Mouse (Mus musculus) urinary bladder, adult 2 months (tissue): ENCODE data around the gene Orc3. TPM values are rescaled to one million over a fixed set of nuclear protein-coding genes. Genes with fewer than 3 reads are reported as not detected.

Experiments
- polyA plus RNA-seq: library from polyadenylated mRNA; depleted of rRNA; stranded (reverse); fragments of >200 nt; gene quantifications from 2 replicates; pipeline ENCODE4 v1.2.3, GENCODE M21; 2012; rRNA removed

Orc3 gene
- polyA plus RNA-seq, 1 experiment: 35.3 TPM

Other genes starting within 250 kb of the Orc3 start
- gene Akirin2, start 64.0 kb downstream of the Orc3 start, polyA plus RNA-seq: 50.6 and 55.6 TPM in 2 replicates
- gene Rars2, start within 50 bp of the Orc3 start, polyA plus RNA-seq: 27.7 and 34.6 TPM in 2 replicates
- gene Slc35a1, start 72.5 kb upstream of the Orc3 start, polyA plus RNA-seq: 28.1 and 32.5 TPM in 2 replicates
- gene Cfap206, start 115.3 kb upstream of the Orc3 start, polyA plus RNA-seq: 0.62 and 1.2 TPM in 2 replicates
- gene Gm136, start 141.3 kb upstream of the Orc3 start, polyA plus RNA-seq: not detected in 2 replicates
- gene Smim8, start 163.5 kb upstream of the Orc3 start, polyA plus RNA-seq: 29.1 and 32.1 TPM in 2 replicates